Mouse (Mus musculus): ENCODE results near the gene Klhdc8a.

The Klhdc8a gene

GRCm38 (mm10) chr1:132319242-132319641 is 20.8 kb downstream of the Klhdc8a start:
- DNase-seq: peak; percentile 76 to 79

GRCm38 (mm10) chr1:132321821-132322580 is 23.6 kb downstream of the Klhdc8a start:
- no peak for DNase-seq

- no peak for DNase-seq
These were observed 24.5 kb downstream of the Klhdc8a start for GRCm38 (mm10) chr1:132322711-132323542.

- no peak for DNase-seq
These were observed 28.4 kb downstream of the Klhdc8a start for GRCm38 (mm10) chr1:132326777-132327176.

- no peak for DNase-seq
These were observed 29.1 kb downstream of the Klhdc8a start for GRCm38 (mm10) chr1:132327477-132327876.

GRCm38 (mm10) chr1:132328565-132328964 is 30.1 kb downstream of the Klhdc8a start:
- DNase-seq: no peak

GRCm38 (mm10) chr1:132329656-132330055 is 31.2 kb downstream of the Klhdc8a start:
- DNase-seq: no peak

GRCm38 (mm10) chr1:132330397-132330796 is 32.0 kb downstream of the Klhdc8a start:
- peak; percentile 57 to 62 for DNase-seq

GRCm38 (mm10) chr1:132331283-132331682 is 32.9 kb downstream of the Klhdc8a start:
- DNase-seq: no peak

GRCm38 (mm10) chr1:132333201-132333600 is 34.8 kb downstream of the Klhdc8a start:
- DNase-seq: no peak

GRCm38 (mm10) chr1:132333675-132334141 is 35.3 kb downstream of the Klhdc8a start:
- no peak for DNase-seq

- no peak for DNase-seq
These were observed 35.9 kb downstream of the Klhdc8a start for GRCm38 (mm10) chr1:132334178-132334801.

GRCm38 (mm10) chr1:132335378-132335965 is 37.0 kb downstream of the Klhdc8a start:
- DNase-seq: no peak

- no peak for DNase-seq
These were observed 38.5 kb downstream of the Klhdc8a start for GRCm38 (mm10) chr1:132336921-132337320.

- no peak for DNase-seq
These were observed 39.7 kb downstream of the Klhdc8a start for GRCm38 (mm10) chr1:132338027-132338660.

- no peak for DNase-seq
These were observed 43.5 kb downstream of the Klhdc8a start for GRCm38 (mm10) chr1:132341731-132342501.

- DNase-seq: no peak
These were observed 44.1 kb downstream of the Klhdc8a start for GRCm38 (mm10) chr1:132342518-132342917.

GRCm38 (mm10) chr1:132343191-132343590 is 44.8 kb downstream of the Klhdc8a start:
- no peak for DNase-seq

GRCm38 (mm10) chr1:132343656-132344055 is 45.2 kb downstream of the Klhdc8a start:
- DNase-seq: no peak

GRCm38 (mm10) chr1:132345514-132345913 is 47.1 kb downstream of the Klhdc8a start:
- DNase-seq: no peak

GRCm38 (mm10) chr1:132346134-132346851 is 47.9 kb downstream of the Klhdc8a start:
- no peak for DNase-seq
